Mouse (Mus musculus): ENCODE data around the gene Smyd2.

- TF ChIP-seq CTCF (IDR thresholded peaks at IDR 0.05; ENCODE audit: borderline replicate concordance, control insufficient read depth, extremely low read depth, insufficient read depth, low read length, poor library complexity) (no peak), POLR2A (IDR thresholded peaks at IDR 0.05; ENCODE audit: control insufficient read depth, extremely low read depth, insufficient read depth, low read length, poor library complexity) (no peak)
Measured at GRCm38 (mm10) chr1:189868036-189868435, 54.1 kb downstream of the Smyd2 start.

All from thymus, adult 2 months (tissue).